In genomic region chr4:125718429-125719140, GRCm38 (mm10) we compare ENCODE assay signal across 17 mouse cellular contexts.
DNase-seq lines count a peak whose midpoint lies in the region; ATAC-seq lines count a peak whose summit lies in the region.
"Had no signal": no experiment of that assay in that cellular context is flagged by ENCODE, and none has a peak within 500 bp of the region (broad histone marks: within the 10 kb centered on the region; RNA-seq: fewer than 3 reads in every experiment).

No protein-coding gene starts in this region.

- WGBS in neural tube, embryonic 11.5 days, result 27% methylated on average over 18 of the region's 18 CpGs
- WGBS in hindbrain, embryonic 15.5 days, result 18% methylated on average over 18 of the region's 18 CpGs

- no peaks in the 10 kb centered on the region for H3K27me3 ChIP-seq in neural tube, embryonic 11.5 days (ENCODE audit: control insufficient read depth, insufficient read depth, low read length)
- no peaks in the 10 kb centered on the region; the same call in 1 of the 2 replicates for H3K27me3 ChIP-seq in hindbrain, embryonic 15.5 days

- DNase-seq in embryo, embryonic 10.5 days (ENCODE audit: low spot score), result peak; percentile 26
- no peak for DNase-seq in embryo, embryonic 9.5 days (ENCODE audit: extremely low spot score)
- DNase-seq in neural tube, embryonic 11.5 days (ENCODE audit: low spot score), result peak; percentile 39
- DNase-seq in neural tube, embryonic 10.5 days (ENCODE audit: extremely low spot score, low spot score), result no peak
- peak; percentile 66 for DNase-seq in retina, embryonic 14.5 days (ENCODE audit: low spot score)
- no peak for DNase-seq in gastrocnemius, postnatal 4 days (ENCODE audit: low spot score in 2 of 2)
- DNase-seq in spleen, postnatal 4 days (ENCODE audit: low spot score in 2 of 2), result no peak
- DNase-seq: cerebellum, adult 8-10 months; heart, adult 18-20 months; heart, postnatal 36 days; kidney, adult 8-10 months; layer of hippocampus, postnatal 36 days; lung, adult 18-20 months; right cerebral cortex, postnatal 14 days; thymus, postnatal 14 days had no signal

- H3K36me3 ChIP-seq in neural tube, embryonic 11.5 days (ENCODE audit: control insufficient read depth, insufficient read depth, low read length), result no peaks in the 10 kb centered on the region
- H3K36me3 ChIP-seq in hindbrain, embryonic 15.5 days, result no peaks in the 10 kb centered on the region
- H3K36me3 ChIP-seq: limb, embryonic 12.5 days had no signal

- H3K27ac ChIP-seq in neural tube, embryonic 11.5 days (ENCODE audit: low read depth, low read length), result 0 out of 2 replicates have a peak overlapping the region, but pooled peaks have one; percentile 6
- H3K27ac ChIP-seq in hindbrain, embryonic 15.5 days (replicated peaks), result peak overlapping the region; percentile 22; the same call in 1 of the 2 replicates
- H3K27ac ChIP-seq: limb, embryonic 12.5 days had no signal

- H3K4me1 ChIP-seq in neural tube, embryonic 11.5 days (ENCODE audit: control insufficient read depth, insufficient read depth, low read length), result peaks cover 4% of the 10 kb centered on the region; the same call in 1 of the 2 replicates
- H3K4me1 ChIP-seq in hindbrain, embryonic 15.5 days (replicated peaks), result peaks cover 40% of the 10 kb centered on the region

- no peak overlapping the region for H3K9ac ChIP-seq in neural tube, embryonic 11.5 days (ENCODE audit: low read length)
- H3K9ac ChIP-seq in hindbrain, embryonic 15.5 days, result no peak overlapping the region
- H3K9ac ChIP-seq: limb, embryonic 12.5 days had no signal

- H3K9me3 ChIP-seq in neural tube, embryonic 11.5 days (ENCODE audit: control insufficient read depth, low read length), result no peaks in the 10 kb centered on the region
- H3K9me3 ChIP-seq in hindbrain, embryonic 15.5 days, result no peaks in the 10 kb centered on the region
- H3K9me3 ChIP-seq: limb, embryonic 12.5 days had no signal

- H3K4me2 ChIP-seq in neural tube, embryonic 11.5 days (ENCODE audit: low read depth), result no peak overlapping the region
- no peak overlapping the region for H3K4me2 ChIP-seq in hindbrain, embryonic 15.5 days
- H3K4me2 ChIP-seq: limb, embryonic 12.5 days had no signal

- H3K4me3 ChIP-seq in neural tube, embryonic 11.5 days (ENCODE audit: low read depth, low read length), result no peak overlapping the region
- H3K4me3 ChIP-seq in hindbrain, embryonic 15.5 days, result no peak overlapping the region
- H3K4me3 ChIP-seq: limb, embryonic 12.5 days had no signal

- peak; percentile 57; the same call in 1 of the 2 replicates for ATAC-seq in neural tube, embryonic 11.5 days (ENCODE audit: insufficient read depth, low FRiP score, low TSS enrichment)
- ATAC-seq in hindbrain, embryonic 15.5 days (ENCODE audit: low FRiP score, low read depth), result peak; percentile 55

Comparison
In these comparisons a context has a peak if more than half of its experiments do, and no peak if none do; other contexts are left out.
1. DNase-seq: peak in embryo, embryonic 10.5 days (single experiment), neural tube, embryonic 11.5 days (single experiment) and retina, embryonic 14.5 days (single experiment); none in embryo, embryonic 9.5 days (single experiment), neural tube, embryonic 10.5 days (single experiment), gastrocnemius, postnatal 4 days (0 of 2) and spleen, postnatal 4 days (0 of 2).